Mouse (Mus musculus): ENCODE measurements at regions not wholly inside any gene's neighbourhood (a gene's known extent, or its start where the extent isn't known, plus 50 kb on each side); places are given as distances from the start of the nearest gene placed in this dataset.

DNA sequence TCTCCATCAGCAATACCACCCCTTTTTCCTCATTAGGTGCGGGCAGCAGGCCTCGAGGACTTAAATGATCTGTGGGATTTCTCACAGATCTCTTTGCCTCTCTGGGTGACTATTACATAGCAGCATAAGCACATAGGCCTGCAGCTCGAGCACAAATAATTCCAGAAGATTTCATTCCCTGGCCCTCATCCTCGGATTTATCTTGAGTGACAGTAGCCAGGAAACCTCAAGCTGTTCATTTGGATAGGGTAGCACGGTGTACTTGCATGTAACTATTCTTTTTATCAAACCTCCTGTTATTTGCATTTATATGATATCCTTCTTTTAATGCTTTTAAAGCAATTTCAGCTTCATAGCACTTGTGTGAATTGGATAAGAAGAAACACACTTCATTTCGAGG lies 268.5 kb upstream of the Fbxo33 start:
- TF ChIP-seq TCF3 (IDR thresholded peaks at IDR 0.05; ENCODE audit: insufficient read length, low read depth) = no peak
- no peak for TF ChIP-seq E2F4 (IDR thresholded peaks at IDR 0.05; ENCODE audit: insufficient read depth)
- TF ChIP-seq SRF (IDR thresholded peaks at IDR 0.05; ENCODE audit: control insufficient read depth, insufficient read length, low read depth) = no peak
- no peak for TF ChIP-seq MYOG (IDR thresholded peaks at IDR 0.05; ENCODE audit: control insufficient read depth in 1 of 3, insufficient read depth in 1 of 3, insufficient read length in 2 of 3, low read depth in 2 of 3)
- TF ChIP-seq MAX (IDR thresholded peaks at IDR 0.05; ENCODE audit: low read depth) = no peak
- no peak for TF ChIP-seq MYOD1 (IDR thresholded peaks at IDR 0.05; ENCODE audit: control insufficient read depth in 1 of 3, insufficient read length in 2 of 3, low read depth in 2 of 3)
- no peak overlapping the region for H3K4me3 ChIP-seq
- H3K27me3 ChIP-seq (ENCODE audit: control insufficient read depth, insufficient read depth, insufficient read length) = no peaks in the 10 kb centered on the region
- H3K36me3 ChIP-seq (ENCODE audit: control insufficient read depth, insufficient read depth) = no peaks in the 10 kb centered on the region
- no peak overlapping the region for H3K4me2 ChIP-seq (ENCODE audit: low read depth)
- H3K79me2 ChIP-seq (ENCODE audit: control insufficient read depth, insufficient read depth) = no peaks in the 10 kb centered on the region
- H3ac ChIP-seq (ENCODE audit: control insufficient read depth, insufficient read length) = no peak overlapping the region

DNA sequence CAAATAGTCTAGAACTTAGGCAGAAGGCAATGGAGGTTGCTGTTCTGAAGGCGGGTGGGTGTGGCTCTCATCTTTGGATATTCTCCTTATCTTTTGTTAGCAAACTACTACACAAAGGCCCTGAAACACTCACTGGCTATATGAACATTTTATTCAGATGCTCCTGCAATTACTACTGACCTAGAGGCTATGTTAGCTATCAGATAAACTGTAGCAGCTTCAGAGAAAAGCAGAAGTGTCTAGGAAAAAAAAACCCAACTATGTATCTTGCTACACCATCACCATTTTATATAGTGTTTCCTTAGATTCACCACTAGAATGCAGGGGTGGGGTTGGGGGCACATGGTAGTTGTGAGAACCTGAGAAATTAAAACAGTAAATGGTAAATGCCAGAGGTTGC lies 268.0 kb upstream of the Fbxo33 start:
- Histone ChIP-seq H3K79me2 (ENCODE audit: control insufficient read depth, insufficient read depth) (no peaks in the 10 kb centered on the region), H3K27me3 (ENCODE audit: control insufficient read depth, insufficient read depth, insufficient read length) (no peaks in the 10 kb centered on the region)
- TF ChIP-seq POLR2AphosphoS2 (IDR thresholded peaks at IDR 0.05; ENCODE audit: insufficient read length, low read depth) (no peak), CEBPB (IDR thresholded peaks at IDR 0.05; ENCODE audit: insufficient read depth, poor library complexity, severe bottlenecking) (no peak), USF1 (IDR thresholded peaks at IDR 0.05; ENCODE audit: low read depth) (no peak), SRF (IDR thresholded peaks at IDR 0.05; ENCODE audit: control insufficient read depth, insufficient read length, low read depth) (no peak), MYOD1 (IDR thresholded peaks at IDR 0.05; ENCODE audit: control insufficient read depth in 1 of 3, insufficient read length in 2 of 3, low read depth in 2 of 3) (no peak), POLR2A (IDR thresholded peaks at IDR 0.05; ENCODE audit: insufficient read length, low read depth) (no peak), TCF12 (IDR thresholded peaks at IDR 0.05; ENCODE audit: insufficient read depth, poor library complexity, severe bottlenecking) (no peak), E2F4 (IDR thresholded peaks at IDR 0.05; ENCODE audit: insufficient read depth) (no peak), TCF3 (IDR thresholded peaks at IDR 0.05; ENCODE audit: insufficient read length, low read depth) (no peak), REST (IDR thresholded peaks at IDR 0.05; ENCODE audit: insufficient read depth, insufficient read length) (no peak), MYOG (IDR thresholded peaks at IDR 0.05; ENCODE audit: control insufficient read depth in 1 of 3, insufficient read depth in 1 of 3, insufficient read length in 2 of 3, low read depth in 2 of 3) (no peak), MAX (IDR thresholded peaks at IDR 0.05; ENCODE audit: low read depth) (no peak)

DNA sequence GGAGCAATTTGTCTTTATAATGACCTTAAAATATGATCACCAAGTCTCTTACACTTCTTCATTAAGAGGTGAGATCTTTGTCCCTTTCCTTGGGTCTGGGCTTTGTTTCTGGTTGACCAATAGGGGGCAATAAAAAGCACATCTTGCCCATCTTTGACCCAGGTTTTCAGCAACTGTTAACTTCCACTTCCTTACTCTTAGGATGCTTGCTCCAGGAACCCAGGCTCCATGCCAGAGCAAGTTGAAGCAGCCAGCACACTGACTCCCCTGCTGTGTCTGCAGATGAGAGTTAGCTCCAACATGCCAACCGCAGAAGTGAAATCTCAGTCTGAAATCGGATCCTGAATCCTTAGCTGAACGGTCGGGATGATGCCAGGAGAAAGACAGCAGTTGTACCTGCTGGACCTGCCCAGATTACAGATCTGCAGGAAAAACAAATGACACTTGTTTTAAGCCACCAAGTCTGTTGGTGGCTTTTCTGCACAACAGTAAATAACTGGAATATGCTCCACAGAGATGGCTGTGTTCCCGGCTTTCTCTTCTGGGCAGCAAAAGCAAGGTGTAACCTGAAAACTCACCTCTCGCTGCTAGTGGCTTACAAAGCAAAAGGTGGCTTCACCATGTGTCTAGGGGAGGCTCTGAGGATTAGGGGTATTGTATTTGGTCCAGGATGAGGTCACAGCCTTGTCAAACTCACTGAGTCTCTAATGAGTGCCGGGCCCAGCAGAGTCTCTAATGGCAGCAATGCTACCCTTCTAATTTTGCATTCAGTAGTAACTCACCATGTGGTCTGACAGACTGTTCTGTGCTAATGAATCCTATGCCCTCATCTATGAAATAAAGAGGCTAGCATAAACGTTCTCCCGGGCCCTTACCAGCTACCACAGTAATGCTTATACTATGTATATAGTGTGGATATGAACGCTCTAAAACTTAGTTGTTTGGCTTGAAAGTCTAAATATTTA lies 241.8 kb upstream of the Fbxo33 start:
- Histone ChIP-seq H3K4me3 (no peak overlapping the region), H3ac (ENCODE audit: control insufficient read depth, insufficient read length) (no peak overlapping the region), H3K36me3 (ENCODE audit: control insufficient read depth, insufficient read depth) (no peaks in the 10 kb centered on the region), H3K27me3 (ENCODE audit: control insufficient read depth, insufficient read depth, insufficient read length) (no peaks in the 10 kb centered on the region), H3K79me2 (ENCODE audit: control insufficient read depth, insufficient read depth) (no peaks in the 10 kb centered on the region), H3K4me2 (ENCODE audit: low read depth) (no peak overlapping the region)
- no peak for TF ChIP-seq USF1 (IDR thresholded peaks at IDR 0.05; ENCODE audit: low read depth)
- no peak for TF ChIP-seq CEBPB (IDR thresholded peaks at IDR 0.05; ENCODE audit: insufficient read depth, poor library complexity, severe bottlenecking)

More for the DNA sequence above, 268.0 kb upstream of the Fbxo33 start:
- no peak overlapping the region for H3K4me3 ChIP-seq
- no peak overlapping the region for H3ac ChIP-seq (ENCODE audit: control insufficient read depth, insufficient read length)
- no peaks in the 10 kb centered on the region for H3K36me3 ChIP-seq (ENCODE audit: control insufficient read depth, insufficient read depth)
- H3K4me2 ChIP-seq (ENCODE audit: low read depth) = no peak overlapping the region

DNA sequence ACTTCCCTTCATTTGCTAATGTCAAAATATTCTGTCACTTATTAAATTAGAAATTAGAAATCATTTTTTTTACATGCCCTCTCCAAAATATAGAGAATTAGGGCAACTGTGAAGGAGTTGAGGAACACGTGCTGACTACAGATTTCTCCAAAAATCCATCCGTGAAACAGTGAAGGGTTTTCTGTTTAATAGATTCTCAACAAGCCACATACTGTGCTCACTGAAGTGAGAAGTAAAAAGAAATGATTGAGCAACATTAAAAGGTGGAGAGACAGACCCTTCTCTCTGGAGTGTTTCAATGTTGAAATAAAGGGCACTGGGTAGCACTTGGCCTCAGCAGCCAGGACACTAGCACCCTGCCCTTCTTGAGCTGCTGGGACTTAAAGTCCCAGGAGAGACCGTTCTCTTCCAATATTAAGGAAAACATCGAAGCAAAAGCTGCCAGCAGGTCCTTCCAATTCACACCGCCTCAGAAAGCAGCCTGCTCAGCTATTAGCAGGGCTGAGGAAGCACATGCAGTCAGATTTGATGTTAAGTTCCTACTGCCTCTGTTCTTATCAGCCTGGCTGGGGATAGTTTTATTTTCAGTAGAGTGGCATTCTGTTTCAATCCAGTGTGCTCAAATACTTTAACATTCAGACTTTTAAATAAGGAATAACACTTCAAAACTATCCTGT lies 236.8 kb upstream of the Fbxo33 start:
- Histone ChIP-seq H3ac (ENCODE audit: control insufficient read depth, insufficient read length) (no peak overlapping the region), H3K4me2 (ENCODE audit: low read depth) (no peak overlapping the region), H3K27me3 (ENCODE audit: control insufficient read depth, insufficient read depth, insufficient read length) (no peaks in the 10 kb centered on the region), H3K36me3 (ENCODE audit: control insufficient read depth, insufficient read depth) (no peaks in the 10 kb centered on the region), H3K4me3 (no peak overlapping the region), H3K79me2 (ENCODE audit: control insufficient read depth, insufficient read depth) (no peaks in the 10 kb centered on the region)
- TF ChIP-seq SRF (IDR thresholded peaks at IDR 0.05; ENCODE audit: control insufficient read depth, insufficient read length, low read depth) (no peak), MYOD1 (IDR thresholded peaks at IDR 0.05; ENCODE audit: control insufficient read depth in 1 of 3, insufficient read length in 2 of 3, low read depth in 2 of 3) (no peak), E2F4 (IDR thresholded peaks at IDR 0.05; ENCODE audit: insufficient read depth) (no peak), CEBPB (IDR thresholded peaks at IDR 0.05; ENCODE audit: insufficient read depth, poor library complexity, severe bottlenecking) (no peak), REST (IDR thresholded peaks at IDR 0.05; ENCODE audit: insufficient read depth, insufficient read length) (no peak), TCF3 (IDR thresholded peaks at IDR 0.05; ENCODE audit: insufficient read length, low read depth) (no peak), POLR2AphosphoS2 (IDR thresholded peaks at IDR 0.05; ENCODE audit: insufficient read length, low read depth) (no peak), MAX (IDR thresholded peaks at IDR 0.05; ENCODE audit: low read depth) (no peak), TCF12 (IDR thresholded peaks at IDR 0.05; ENCODE audit: insufficient read depth, poor library complexity, severe bottlenecking) (no peak), POLR2A (IDR thresholded peaks at IDR 0.05; ENCODE audit: insufficient read length, low read depth) (no peak), USF1 (IDR thresholded peaks at IDR 0.05; ENCODE audit: low read depth) (no peak)

DNA sequence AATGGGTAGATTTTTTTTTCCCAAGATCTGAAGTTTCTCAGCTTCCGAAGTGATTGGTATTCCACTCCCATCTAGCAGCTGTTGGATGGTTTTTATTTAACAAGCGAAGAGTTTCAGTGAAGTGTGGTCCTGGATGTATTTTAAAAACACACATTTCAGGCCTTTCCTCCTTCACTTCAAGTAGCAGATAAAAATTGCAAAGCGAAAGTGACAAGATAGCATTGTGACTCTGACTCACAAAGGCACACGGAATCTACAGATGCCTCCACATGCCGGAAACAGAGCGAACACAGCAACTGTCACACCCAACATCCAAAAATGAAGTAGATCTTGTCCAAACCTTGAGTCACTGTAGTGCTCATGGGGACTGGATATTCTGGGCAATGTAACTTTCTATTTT lies 195.5 kb upstream of the Fbxo33 start:
- Histone ChIP-seq H3K79me2 (ENCODE audit: control insufficient read depth, insufficient read depth) (no peaks in the 10 kb centered on the region), H3K36me3 (ENCODE audit: control insufficient read depth, insufficient read depth) (no peaks in the 10 kb centered on the region), H3K27me3 (ENCODE audit: control insufficient read depth, insufficient read depth, insufficient read length) (no peaks in the 10 kb centered on the region), H3ac (ENCODE audit: control insufficient read depth, insufficient read length) (no peak overlapping the region), H3K4me2 (ENCODE audit: low read depth) (peak overlapping the region; percentile 18), H3K4me3 (no peak overlapping the region)
- no peak for TF ChIP-seq POLR2AphosphoS2 (IDR thresholded peaks at IDR 0.05; ENCODE audit: insufficient read length, low read depth)

Data from myocyte (in vitro differentiated cells).